Mouse (Mus musculus): ENCODE data around the gene Gm10065.
"Not testable (repeated sequence)": the region's sequence is repeated elsewhere in the genome, so short reads cannot be mapped to it uniquely, and the experiment has no call there.

The Gm10065 gene

GRCm38 (mm10) chr13:21478759-21479670 is at the start of gene Gm10065, which contains the start of gene Zkscan4:
Gm10065 (minus strand) TSS chr13:21479441.
Zkscan4 (plus strand) TSS chr13:21478907.
- in situ Hi-C loops (cut with MboI, MseI): not testable (repeated sequence)

- in situ Hi-C loops (cut with MboI, MseI): no loop called here
These were observed 27.0 kb upstream of the Gm10065 start for GRCm38 (mm10) chr13:21506221-21506649.

GRCm38 (mm10) chr13:21502296-21502695 is 23.1 kb upstream of the Gm10065 start:
- in situ Hi-C loops (cut with MboI, MseI): no loop called here

GRCm38 (mm10) chr13:21501182-21501581 is 21.9 kb upstream of the Gm10065 start, which contains the start of gene Gm11273:
Gm11273 (minus strand) TSS chr13:21501418.
- in situ Hi-C loops (cut with MboI, MseI): not testable (repeated sequence)

- in situ Hi-C loops (cut with MboI, MseI): no loop called here
These were observed 15.8 kb upstream of the Gm10065 start, which contains the start of gene AK157302 for GRCm38 (mm10) chr13:21495080-21495479. AK157302 (plus strand) TSS chr13:21495223.

GRCm38 (mm10) chr13:21492847-21493246 is 13.6 kb upstream of the Gm10065 start:
- in situ Hi-C loops (cut with MboI, MseI): no loop called here

GRCm38 (mm10) chr13:21486881-21487280 is 7.6 kb upstream of the Gm10065 start:
- in situ Hi-C loops (cut with MboI, MseI): no loop called here

- in situ Hi-C loops (cut with MboI, MseI): no loop called here
These were observed 6.8 kb downstream of the Gm10065 start for GRCm38 (mm10) chr13:21472427-21472826.

GRCm38 (mm10) chr13:21469097-21469496 is 10.1 kb downstream of the Gm10065 start:
- in situ Hi-C loops (cut with MboI, MseI): no loop called here

- in situ Hi-C loops (cut with MboI, MseI): no loop called here
These were observed 10.9 kb downstream of the Gm10065 start, which contains the start of gene Nkapl for GRCm38 (mm10) chr13:21468061-21469019. Nkapl (minus strand) TSS chr13:21468509.

GRCm38 (mm10) chr13:21467336-21467735 is 11.9 kb downstream of the Gm10065 start:
- in situ Hi-C loops (cut with MboI, MseI): no loop called here

- in situ Hi-C loops (cut with MboI, MseI): not testable (repeated sequence)
These were observed 16.7 kb downstream of the Gm10065 start for GRCm38 (mm10) chr13:21462516-21462915.

- in situ Hi-C loops (cut with MboI, MseI): no loop called here
These were observed 22.9 kb downstream of the Gm10065 start for GRCm38 (mm10) chr13:21456347-21456746.

- in situ Hi-C loops (cut with MboI, MseI): no loop called here
These were observed 25.1 kb downstream of the Gm10065 start for GRCm38 (mm10) chr13:21454133-21454532.

- in situ Hi-C loops (cut with MboI, MseI): no loop called here
These were observed 25.8 kb downstream of the Gm10065 start, which contains the start of gene Zscan26 for GRCm38 (mm10) chr13:21453449-21453848. Zscan26 (minus strand) TSS chr13:21453730.

GRCm38 (mm10) chr13:21453042-21453441 is 26.2 kb downstream of the Gm10065 start:
- in situ Hi-C loops (cut with MboI, MseI): no loop called here

GRCm38 (mm10) chr13:21447856-21448614 is 31.2 kb downstream of the Gm10065 start:
- in situ Hi-C loops (cut with MboI, MseI): loop anchor here (10.0 kb wide), 1 partner anchor 83 kb away; the partner anchor contains the start of gene Zscan12

- in situ Hi-C loops (cut with MboI, MseI): loop anchor here (10.0 kb wide), 1 partner anchor 82 kb away; the partner anchor contains the start of gene Zscan12
These were observed 32.4 kb downstream of the Gm10065 start for GRCm38 (mm10) chr13:21446796-21447195.

GRCm38 (mm10) chr13:21441207-21441572 is 38.1 kb downstream of the Gm10065 start:
- in situ Hi-C loops (cut with MboI, MseI): loop anchor here (5.0 to 10.0 kb wide), 2 partner anchors 39 to 76 kb away; partner anchors contain the start of genes Zkscan3 and Zscan12

- in situ Hi-C loops (cut with MboI, MseI): loop anchor here (5.0 to 10.0 kb wide), 2 partner anchors 38 to 76 kb away; partner anchors contain the start of genes Zkscan3 and Zscan12
These were observed 38.6 kb downstream of the Gm10065 start, which contains the start of gene Pgbd1 for GRCm38 (mm10) chr13:21440503-21441206. Pgbd1 (minus strand) TSS chr13:21441058.
